Mouse (Mus musculus): Measurements from ENCODE around the gene Tmem270. TPM values are rescaled to one million over a fixed set of nuclear protein-coding genes. Genes with fewer than 3 reads are reported as not detected.

The Tmem270 gene
- total and polyA plus RNA-seq, 3 experiments = not detected

DNA sequence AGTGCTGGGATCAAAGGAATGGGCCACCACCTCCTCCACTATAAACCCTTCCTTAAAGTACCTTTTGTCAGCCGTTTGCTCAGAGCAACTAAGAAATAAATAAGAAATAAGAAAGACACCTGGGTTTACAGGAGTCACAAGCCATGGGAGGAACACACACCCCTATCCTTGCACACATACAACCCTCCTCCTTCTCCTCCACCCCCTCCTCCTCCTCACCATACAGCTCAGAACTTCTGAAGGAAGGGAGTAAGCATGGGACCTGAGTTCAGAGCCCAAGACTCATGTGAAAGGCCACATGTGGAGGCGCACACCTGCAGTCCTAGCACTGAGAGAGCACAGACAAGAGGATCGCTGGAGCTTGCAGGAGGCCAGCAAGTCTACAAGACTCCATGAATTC lies 6.8 kb upstream of the Tmem270 start:
- Histone ChIP-seq H3K79me2 (replicated peaks; ENCODE audit: control insufficient read depth, insufficient read depth, low read length) (no peaks in the 10 kb centered on the region), H3K4me3 (no peak overlapping the region), H3K9ac (ENCODE audit: low read depth, low read length) (no peak overlapping the region), H3K36me3 (ENCODE audit: control insufficient read depth, insufficient read depth, low read length) (no peaks in the 10 kb centered on the region), H3K4me1 (ENCODE audit: control insufficient read depth, insufficient read depth, low read length) (no peaks in the 10 kb centered on the region), H3K27ac (no peak overlapping the region), H3K27me3 (ENCODE audit: control insufficient read depth, insufficient read depth, low read length) (no peaks in the 10 kb centered on the region)
- DNase-seq = no peak
- 81% methylated on average over 3 of the region's 3 CpGs for WGBS
- intact Hi-C loops (cut with DNase I) = loop anchor here (5.0 kb wide), 1 partner anchor 369 kb away; no protein-coding TSS in a partner anchor
- TF ChIP-seq CTCF (IDR thresholded peaks at IDR 0.05) (no peak), POLR2A (IDR thresholded peaks at IDR 0.05; ENCODE audit: insufficient read depth, low read depth, low read length) (no peak), EP300 (IDR thresholded peaks at IDR 0.05; ENCODE audit: insufficient read depth, low read depth, low read length) (no peak)

DNA sequence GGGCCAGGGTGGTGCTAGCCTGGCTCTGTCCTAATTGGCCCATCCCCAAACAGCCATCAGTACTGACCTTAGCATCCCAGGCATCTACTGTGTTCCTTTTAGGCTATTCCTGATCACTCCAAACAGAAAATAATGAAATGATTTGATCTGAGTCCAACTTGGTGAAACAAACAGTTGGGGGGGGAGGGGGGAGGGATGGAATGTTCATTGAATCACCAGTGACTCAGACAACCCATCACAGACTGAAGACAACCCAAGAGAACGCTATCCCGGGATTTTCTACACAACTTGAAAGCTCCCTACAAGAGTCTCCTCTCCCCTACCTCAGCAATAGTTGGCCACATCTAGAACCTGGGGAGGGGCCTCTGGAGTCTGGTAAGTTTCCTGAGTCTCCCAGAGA lies 5.4 kb upstream of the Tmem270 start:
- Histone ChIP-seq H3K27ac (no peak overlapping the region), H3K9ac (ENCODE audit: low read depth, low read length) (no peak overlapping the region), H3K36me3 (ENCODE audit: control insufficient read depth, insufficient read depth, low read length) (no peaks in the 10 kb centered on the region), H3K4me1 (ENCODE audit: control insufficient read depth, insufficient read depth, low read length) (no peaks in the 10 kb centered on the region), H3K27me3 (ENCODE audit: control insufficient read depth, insufficient read depth, low read length) (no peaks in the 10 kb centered on the region), H3K79me2 (replicated peaks; ENCODE audit: control insufficient read depth, insufficient read depth, low read length) (no peaks in the 10 kb centered on the region), H3K4me3 (no peak overlapping the region)
- TF ChIP-seq CTCF (IDR thresholded peaks at IDR 0.05) = no peak
- intact Hi-C loops (cut with DNase I) = loop anchor here (5.0 kb wide), 1 partner anchor 370 kb away; no protein-coding TSS in a partner anchor
- no peak for DNase-seq
- 63% methylated on average over 2 of the region's 2 CpGs for WGBS

DNA sequence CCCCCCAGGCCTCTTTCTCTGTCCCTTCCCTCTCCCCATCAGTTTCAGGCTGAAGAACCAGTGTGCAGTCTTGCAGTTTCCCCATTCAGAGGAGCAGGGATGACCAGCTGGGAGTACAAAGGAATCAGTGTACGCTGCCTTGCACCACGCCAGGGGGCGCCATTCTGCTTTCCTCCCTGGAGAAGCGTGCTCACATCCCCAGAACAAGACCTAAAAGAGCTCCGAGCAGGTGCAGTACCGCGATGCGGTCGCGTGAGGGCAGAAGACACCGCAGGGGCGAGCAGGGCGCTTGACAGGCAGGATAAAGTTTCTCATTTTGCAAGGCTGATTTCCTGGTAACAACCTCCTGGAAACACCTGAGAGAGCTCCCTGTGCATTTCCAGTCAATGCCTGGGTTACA lies 602 bp upstream of the Tmem270 start:
- H3K4me3 ChIP-seq = no peak overlapping the region
- 2% methylated on average over 13 of the region's 13 CpGs for WGBS
- TF ChIP-seq CTCF (IDR thresholded peaks at IDR 0.05) (peak; percentile 94), POLR2A (IDR thresholded peaks at IDR 0.05; ENCODE audit: insufficient read depth, low read depth, low read length) (no peak), EP300 (IDR thresholded peaks at IDR 0.05; ENCODE audit: insufficient read depth, low read depth, low read length) (peak; percentile 83)
- H3K79me2 ChIP-seq (replicated peaks; ENCODE audit: control insufficient read depth, insufficient read depth, low read length) = no peaks in the 10 kb centered on the region
- DNase-seq = peak; percentile 88 to 94
- H3K36me3 ChIP-seq (ENCODE audit: control insufficient read depth, insufficient read depth, low read length) = no peaks in the 10 kb centered on the region
- H3K4me1 ChIP-seq (ENCODE audit: control insufficient read depth, insufficient read depth, low read length) = no peaks in the 10 kb centered on the region
- H3K27me3 ChIP-seq (ENCODE audit: control insufficient read depth, insufficient read depth, low read length) = no peaks in the 10 kb centered on the region
- H3K9ac ChIP-seq (ENCODE audit: low read depth, low read length) = no peak overlapping the region
- intact Hi-C loops (cut with DNase I) = loop anchor here (1.0 to 10.0 kb wide), 2 partner anchors 58 to 292 kb away; partner anchors contain the start of gene Lat2
- no peak overlapping the region for H3K27ac ChIP-seq

DNA sequence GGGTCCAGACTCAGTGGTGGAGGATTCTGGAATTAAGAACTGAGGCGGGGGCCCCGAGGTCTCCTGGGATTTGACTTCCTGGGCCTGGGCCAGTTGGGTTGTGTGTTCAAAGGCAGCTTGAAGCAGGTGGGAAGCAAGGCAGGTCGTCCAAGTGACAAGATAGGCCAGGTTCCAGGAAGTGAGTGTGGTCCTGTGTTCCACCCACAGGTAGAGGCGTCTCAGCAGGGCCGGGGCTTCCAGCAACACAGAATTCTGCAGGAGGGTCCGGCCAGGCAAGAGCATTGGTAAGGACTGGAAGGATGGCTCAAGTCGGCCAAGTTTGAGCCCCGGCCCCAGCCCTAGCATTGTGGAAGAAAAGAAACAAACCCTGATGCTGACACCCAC lies 4.9 kb downstream of the Tmem270 start:
- no peak overlapping the region for H3K9ac ChIP-seq (ENCODE audit: low read depth, low read length)
- H3K4me1 ChIP-seq (ENCODE audit: control insufficient read depth, insufficient read depth, low read length) = no peaks in the 10 kb centered on the region
- no peak overlapping the region for H3K4me3 ChIP-seq
- no peaks in the 10 kb centered on the region for H3K36me3 ChIP-seq (ENCODE audit: control insufficient read depth, insufficient read depth, low read length)
- no peaks in the 10 kb centered on the region for H3K27me3 ChIP-seq (ENCODE audit: control insufficient read depth, insufficient read depth, low read length)
- H3K79me2 ChIP-seq (replicated peaks; ENCODE audit: control insufficient read depth, insufficient read depth, low read length) = no peaks in the 10 kb centered on the region
- no peak overlapping the region for H3K27ac ChIP-seq
- DNase-seq = no peak
- intact Hi-C loops (cut with DNase I) = loop anchor here (5.0 to 10.0 kb wide), 3 partner anchors 119 to 399 kb away; partner anchors contain the start of gene Lat2
- WGBS = 69% methylated on average over 8 of the region's 8 CpGs
- TF ChIP-seq POLR2A (IDR thresholded peaks at IDR 0.05; ENCODE audit: insufficient read depth, low read depth, low read length) (no peak), CTCF (IDR thresholded peaks at IDR 0.05) (no peak), EP300 (IDR thresholded peaks at IDR 0.05; ENCODE audit: insufficient read depth, low read depth, low read length) (no peak)

DNA sequence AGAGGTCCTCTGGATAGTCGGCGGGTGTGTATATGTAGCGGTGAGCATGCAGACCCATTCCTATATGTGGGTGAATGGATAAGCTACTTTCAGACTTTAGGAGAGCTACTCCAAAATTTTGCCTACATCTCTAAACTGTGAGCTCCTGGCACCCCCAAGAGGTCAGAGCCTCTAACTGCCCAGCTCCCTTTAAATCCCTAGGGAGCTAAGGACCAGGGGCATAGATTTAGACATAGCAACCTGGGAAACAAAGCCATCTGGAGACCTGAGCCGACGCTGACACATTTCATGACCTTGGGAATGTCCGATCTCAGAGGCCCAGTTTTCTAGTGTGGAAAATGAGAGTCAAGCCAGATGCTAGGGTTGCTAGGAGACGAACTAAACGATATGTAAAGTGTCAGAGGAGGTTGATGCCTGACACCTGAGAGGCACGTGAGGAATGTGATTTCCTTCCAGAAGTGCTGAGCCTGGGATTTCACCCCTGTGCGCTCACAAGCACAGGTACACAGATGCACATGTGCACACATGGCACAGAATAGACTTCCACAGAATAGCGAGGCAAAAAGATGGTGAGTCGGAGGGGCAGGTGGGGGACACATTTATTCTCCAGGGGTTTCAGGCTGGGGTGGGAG lies 5.4 kb downstream of the Tmem270 start:
- no peaks in the 10 kb centered on the region for H3K36me3 ChIP-seq (ENCODE audit: control insufficient read depth, insufficient read depth, low read length)
- H3K9ac ChIP-seq (ENCODE audit: low read depth, low read length) = no peak overlapping the region
- no peak overlapping the region for H3K27ac ChIP-seq
- peak; percentile 62 to 72 for DNase-seq
- intact Hi-C loops (cut with DNase I) = loop anchor here (5.0 to 10.0 kb wide), 3 partner anchors 119 to 399 kb away; partner anchors contain the start of gene Lat2
- WGBS = 36% methylated on average over 12 of the region's 12 CpGs
- H3K27me3 ChIP-seq (ENCODE audit: control insufficient read depth, insufficient read depth, low read length) = no peaks in the 10 kb centered on the region
- no peak overlapping the region for H3K4me3 ChIP-seq
- no peaks in the 10 kb centered on the region for H3K4me1 ChIP-seq (ENCODE audit: control insufficient read depth, insufficient read depth, low read length)
- no peaks in the 10 kb centered on the region for H3K79me2 ChIP-seq (replicated peaks; ENCODE audit: control insufficient read depth, insufficient read depth, low read length)
- TF ChIP-seq EP300 (IDR thresholded peaks at IDR 0.05; ENCODE audit: insufficient read depth, low read depth, low read length) = peak; percentile 92
- peak; percentile 88 for TF ChIP-seq CTCF (IDR thresholded peaks at IDR 0.05)
- TF ChIP-seq POLR2A (IDR thresholded peaks at IDR 0.05; ENCODE audit: insufficient read depth, low read depth, low read length) = no peak

DNA sequence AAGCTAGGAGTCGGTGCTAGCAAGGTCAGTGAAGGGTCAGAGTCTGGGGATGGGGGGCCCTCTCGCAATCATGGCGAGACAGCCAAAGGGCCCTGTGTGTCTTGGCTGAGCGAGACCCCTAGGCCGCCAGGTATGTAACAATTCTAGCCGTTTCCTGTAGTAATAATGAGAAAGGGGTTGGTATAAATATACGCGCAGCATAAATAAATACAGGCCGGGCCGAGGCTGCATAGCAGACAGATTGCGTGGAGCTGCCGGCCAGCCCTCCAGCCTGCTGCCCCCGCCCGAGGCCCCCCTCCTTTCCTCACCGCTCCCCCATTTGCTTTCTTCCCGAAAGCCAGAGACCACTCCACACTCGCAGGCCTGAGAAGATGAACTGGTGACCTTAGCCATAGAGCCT lies 8.9 kb downstream of the Tmem270 start:
- Histone ChIP-seq H3K79me2 (replicated peaks; ENCODE audit: control insufficient read depth, insufficient read depth, low read length) (no peaks in the 10 kb centered on the region), H3K36me3 (ENCODE audit: control insufficient read depth, insufficient read depth, low read length) (no peaks in the 10 kb centered on the region), H3K27ac (no peak overlapping the region), H3K9ac (ENCODE audit: low read depth, low read length) (no peak overlapping the region), H3K4me1 (ENCODE audit: control insufficient read depth, insufficient read depth, low read length) (peaks cover 1% of the 10 kb centered on the region), H3K27me3 (ENCODE audit: control insufficient read depth, insufficient read depth, low read length) (no peaks in the 10 kb centered on the region), H3K4me3 (no peak overlapping the region)
- intact Hi-C loops (cut with DNase I) = loop anchor here (10.0 kb wide), 1 partner anchor 503 kb away; no protein-coding TSS in a partner anchor
- WGBS = 88% methylated on average over 17 of the region's 17 CpGs
- TF ChIP-seq EP300 (IDR thresholded peaks at IDR 0.05; ENCODE audit: insufficient read depth, low read depth, low read length) (no peak), POLR2A (IDR thresholded peaks at IDR 0.05; ENCODE audit: insufficient read depth, low read depth, low read length) (no peak), CTCF (IDR thresholded peaks at IDR 0.05) (no peak)
- DNase-seq = no peak

Measured in heart, adult 2 months (tissue).